Mouse (Mus musculus) midbrain, embryonic 16.5 days (tissue): ENCODE measurements around the gene Gpr87. TPM values are rescaled to one million over a fixed set of nuclear protein-coding genes. Genes with fewer than 3 reads are reported as not detected.
A peak's percentile ranks its signal among the peaks of the same experiment; 100 is the strongest.

ENCODE experiments used
- ATAC-seq: fragments of 200-750 bp; cut with Nextera tagmentation; 2 replicates; pipeline ENCODE4 v1.8.0; 2017; ENCODE audit warnings: moderate TSS enrichment
- H3K27ac ChIP-seq: fragments of 300-500 bp; sonication (generic); 2 replicates; pipeline ENCODE4 v1.5.1; 2014; ENCODE audit warnings: mild to moderate bottlenecking, low read length, mixed read lengths
- H3K27me3 ChIP-seq: fragments of 300-500 bp; sonication (generic); 2 replicates; pipeline ENCODE4 v1.6.1; 2014; ENCODE audit warnings: low read depth, low read length, mixed read lengths; ENCODE audit not compliant: control insufficient read depth, insufficient read depth
- H3K36me3 ChIP-seq: fragments of 300-500 bp; sonication (generic); 2 replicates; pipeline ENCODE4 v1.6.1; 2014; ENCODE audit warnings: mild to moderate bottlenecking, low read length, moderate library complexity, mixed read lengths; ENCODE audit not compliant: control insufficient read depth, insufficient read depth
- H3K4me1 ChIP-seq: fragments of 300-500 bp; sonication (generic); 2 replicates; pipeline ENCODE4 v1.6.1; 2014; ENCODE audit warnings: mild to moderate bottlenecking, low read length, mixed read lengths; ENCODE audit not compliant: control insufficient read depth, insufficient read depth
- H3K4me2 ChIP-seq: fragments of 300-500 bp; sonication (generic); 2 replicates; pipeline ENCODE4 v1.6.1; 2014; ENCODE audit warnings: mild to moderate bottlenecking, low read length, mixed read lengths
- H3K4me3 ChIP-seq: fragments of 300-500 bp; sonication (generic); 2 replicates; pipeline ENCODE4 v1.5.1; 2014; ENCODE audit warnings: low read depth, mild to moderate bottlenecking, low read length, moderate library complexity, mixed read lengths
- H3K9ac ChIP-seq: fragments of 300-500 bp; sonication (generic); 2 replicates; pipeline ENCODE4 v1.6.1; 2014; ENCODE audit warnings: low read depth, low read length, mixed read lengths
- H3K9me3 ChIP-seq: fragments of 300-500 bp; sonication (generic); replicated peaks from 2 replicates; pipeline ENCODE4 v1.6.1; 2014; ENCODE audit warnings: mild to moderate bottlenecking, low read length, mixed read lengths; ENCODE audit not compliant: control insufficient read depth, poor library complexity, severe bottlenecking
- WGBS: fragments of 180-500 bp; shearing (Covaris S2); extraction: QIAGEN DNeasy Blood & Tissue Kit; methylation state at CpG from one replicate; pipeline ENCODE4 v1.1.7; 2014; 5-methylcytosine and 5-hydroxymethylcytosine counted together
- polyA plus RNA-seq: library from polyadenylated mRNA; unstranded; fragments of >200 nt; fragmentation: Nextera tagmentation; extraction: Ambion mirVana; gene quantifications from 2 replicates; pipeline ENCODE4 v1.2.1, GENCODE M21; 2015

Gpr87 gene
- polyA plus RNA-seq, 1 experiment from 2014 or later, result not detected

DNA sequence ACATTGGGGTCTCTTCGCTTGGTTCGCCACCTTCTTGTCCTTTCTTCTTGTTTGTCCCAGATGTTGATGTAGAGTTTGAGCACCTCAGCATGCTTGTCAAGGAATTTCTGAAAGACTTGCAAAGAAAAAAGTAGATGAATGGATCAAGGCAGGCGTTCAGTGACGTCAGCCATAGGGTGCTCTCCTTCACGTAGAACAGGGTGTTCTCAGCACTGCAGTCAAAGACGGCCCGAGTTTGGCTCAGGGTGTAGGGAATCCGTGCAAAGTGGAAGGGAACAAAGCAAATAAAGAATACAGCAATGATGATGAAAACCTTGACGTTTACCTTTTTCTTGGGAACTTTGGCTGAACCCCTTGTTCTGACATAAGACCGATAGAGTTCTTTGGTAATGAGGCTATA lies 22.3 kb upstream of the Gpr87 start:
- 94% methylated on average over 10 of the region's 10 CpGs for WGBS

GRCm38 (mm10) chr3:59212404-59212803 lies 17.5 kb upstream of the Gpr87 start:
- Histone ChIP-seq H3K4me1 (no peaks in the 10 kb centered on the region), H3K27me3 (no peaks in the 10 kb centered on the region), H3K36me3 (no peaks in the 10 kb centered on the region), H3K4me3 (no peak overlapping the region), H3K4me2 (no peak overlapping the region), H3K9ac (no peak overlapping the region), H3K9me3 (no peaks in the 10 kb centered on the region), H3K27ac (no peak overlapping the region)
- no peak for ATAC-seq

More for the DNA sequence above, 22.3 kb upstream of the Gpr87 start:
- H3K4me2 ChIP-seq, result no peak overlapping the region
- ATAC-seq, result no peak
- no peak overlapping the region for H3K27ac ChIP-seq
- H3K36me3 ChIP-seq, result no peaks in the 10 kb centered on the region
- H3K9me3 ChIP-seq, result no peaks in the 10 kb centered on the region
- no peak overlapping the region for H3K9ac ChIP-seq
- no peaks in the 10 kb centered on the region for H3K4me1 ChIP-seq
- no peaks in the 10 kb centered on the region for H3K27me3 ChIP-seq
- H3K4me3 ChIP-seq, result no peak overlapping the region

DNA sequence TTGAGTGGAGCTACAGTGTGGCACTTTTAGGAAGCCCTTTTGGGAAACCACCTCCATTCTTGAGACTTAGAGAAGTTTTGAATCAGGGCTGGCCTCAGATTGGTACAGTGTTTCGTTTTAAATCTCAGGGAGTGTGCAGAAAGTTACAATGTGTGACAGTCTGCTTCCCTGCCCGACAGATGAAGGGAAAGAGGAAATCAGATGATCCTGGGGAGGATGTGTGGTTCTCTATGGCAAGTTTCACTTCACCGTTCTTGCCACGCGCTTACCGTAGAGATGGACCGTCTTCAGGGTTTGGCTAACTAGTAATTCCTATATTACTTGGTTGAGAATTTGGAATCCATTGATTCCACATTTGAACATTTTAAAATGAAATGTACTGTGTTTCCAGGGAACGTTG lies 16.9 kb upstream of the Gpr87 start:
- Histone ChIP-seq H3K27ac (no peak overlapping the region), H3K36me3 (no peaks in the 10 kb centered on the region), H3K4me3 (no peak overlapping the region), H3K4me2 (no peak overlapping the region), H3K9ac (no peak overlapping the region), H3K4me1 (no peaks in the 10 kb centered on the region), H3K27me3 (no peaks in the 10 kb centered on the region), H3K9me3 (no peaks in the 10 kb centered on the region)
- no peak for ATAC-seq
- 91% methylated on average over 8 of the region's 8 CpGs for WGBS

DNA sequence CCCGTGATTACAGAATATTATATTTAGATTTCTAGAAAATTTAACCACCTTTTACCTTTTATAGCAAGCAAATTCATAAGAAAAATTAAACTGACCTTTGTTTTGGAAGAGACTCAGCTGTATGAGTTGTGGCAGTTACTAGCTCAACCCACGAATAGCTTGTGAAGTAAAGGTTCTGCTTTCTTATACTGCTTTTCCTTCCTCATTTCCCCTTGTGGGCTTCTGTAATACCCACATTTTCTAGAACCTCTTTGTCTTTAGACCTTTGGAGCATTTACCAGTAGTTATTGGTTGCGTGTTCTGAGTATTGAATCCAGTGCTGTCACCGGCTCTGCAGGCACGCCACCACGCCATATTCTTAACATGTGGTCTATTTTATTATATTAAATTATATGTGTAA lies 15.8 kb upstream of the Gpr87 start, which contains the start of gene P2ry13:
TSS of gene P2ry13 (minus strand) at position 156 of the 400 bp plus-strand sequence.
- Histone ChIP-seq H3K9ac (no peak within 1 kb of the TSS), H3K4me3 (no peak within 1 kb of the TSS), H3K4me1 (no peaks in the 10 kb centered on the region), H3K36me3 (no peaks in the 10 kb centered on the region), H3K27me3 (no peaks in the 10 kb centered on the region), H3K27ac (no peak within 1 kb of the TSS), H3K9me3 (no peaks in the 10 kb centered on the region), H3K4me2 (no peak within 1 kb of the TSS)
- 93% methylated on average over 6 of the region's 6 CpGs for WGBS
- ATAC-seq, result no peak

- Histone ChIP-seq H3K9me3 (no peaks in the 10 kb centered on the region), H3K27me3 (no peaks in the 10 kb centered on the region), H3K9ac (no peak overlapping the region), H3K4me1 (no peaks in the 10 kb centered on the region), H3K4me3 (no peak overlapping the region), H3K27ac (no peak overlapping the region), H3K4me2 (no peak overlapping the region), H3K36me3 (no peaks in the 10 kb centered on the region)
- 77% methylated on average over 8 of the region's 8 CpGs for WGBS
- ATAC-seq, result no peak
These were observed 15.2 kb upstream of the Gpr87 start for GRCm38 (mm10) chr3:59210089-59210488.

GRCm38 (mm10) chr3:59208650-59209548 lies 14.0 kb upstream of the Gpr87 start:
- H3K9ac ChIP-seq, result no peak overlapping the region
- WGBS, result 63% methylated on average over 4 of the region's 4 CpGs
- no peak overlapping the region for H3K4me2 ChIP-seq
- ATAC-seq, result peak; percentile 57
- H3K27me3 ChIP-seq, result no peaks in the 10 kb centered on the region
- H3K4me1 ChIP-seq, result no peaks in the 10 kb centered on the region
- H3K36me3 ChIP-seq, result no peaks in the 10 kb centered on the region
- no peak overlapping the region for H3K4me3 ChIP-seq
- H3K27ac ChIP-seq, result no peak overlapping the region
- no peaks in the 10 kb centered on the region for H3K9me3 ChIP-seq

GRCm38 (mm10) chr3:59205941-59206340 lies 11.0 kb upstream of the Gpr87 start:
- Histone ChIP-seq H3K27me3 (no peaks in the 10 kb centered on the region), H3K4me1 (no peaks in the 10 kb centered on the region), H3K9me3 (no peaks in the 10 kb centered on the region), H3K27ac (no peak overlapping the region), H3K4me2 (no peak overlapping the region), H3K36me3 (no peaks in the 10 kb centered on the region), H3K9ac (no peak overlapping the region), H3K4me3 (no peak overlapping the region)
- no peak for ATAC-seq
- 85% methylated on average over 4 of the region's 4 CpGs for WGBS

- Histone ChIP-seq H3K4me3 (no peak overlapping the region), H3K27ac (no peak overlapping the region), H3K4me2 (no peak overlapping the region), H3K4me1 (no peaks in the 10 kb centered on the region), H3K9me3 (no peaks in the 10 kb centered on the region), H3K27me3 (no peaks in the 10 kb centered on the region), H3K36me3 (no peaks in the 10 kb centered on the region), H3K9ac (no peak overlapping the region)
- ATAC-seq, result no peak
- WGBS, result 89% methylated on average over 11 of the region's 11 CpGs
These were observed 10.0 kb upstream of the Gpr87 start for GRCm38 (mm10) chr3:59204719-59205503.
